Mouse (Mus musculus) layer of hippocampus, adult 8-10 months (tissue): ENCODE measurements around the gene Smyd4. TPM values are rescaled to one million over a fixed set of nuclear protein-coding genes. Genes with fewer than 3 reads are reported as not detected.
"Not testable (repeated sequence)": the region's sequence is repeated elsewhere in the genome, so short reads cannot be mapped to it uniquely, and the experiment has no call there.

Source experiments
- DNase-seq, 2 experiments: peaks; one replicate each; pipeline ENCODE4 v3.0.0; 2022; ENCODE audit warnings: low spot score in 2 of 2
- total RNA-seq, 4 experiments: library from RNA; stranded (reverse); gene quantifications; 2 replicates each; pipeline ENCODE4 v1.2.4; 2022

The Smyd4 gene
- total RNA-seq, 4 experiments from 2014 or later: 15.0 to 23.6 (median 19.6) TPM

DNA sequence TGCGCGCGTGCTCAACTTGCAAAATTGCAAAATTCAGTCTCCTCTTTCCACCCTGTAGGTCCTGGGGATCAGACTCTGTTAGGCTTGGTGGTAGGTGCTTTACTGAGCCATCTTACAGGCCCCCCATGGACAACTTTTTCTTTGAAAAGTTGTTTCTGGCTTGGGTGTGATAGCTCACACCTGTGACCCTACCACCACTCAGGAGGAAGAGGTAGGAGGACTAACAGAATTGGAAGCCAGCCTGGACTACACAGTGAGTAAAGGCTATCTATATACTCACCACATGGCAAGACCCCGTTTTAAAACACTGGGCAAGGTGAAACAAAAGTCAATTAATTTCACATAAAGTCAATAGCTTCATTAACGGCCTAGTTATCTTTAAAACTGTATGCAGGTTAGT, 3.5 kb upstream of the Smyd4 start:
- no peak for DNase-seq

DNA sequence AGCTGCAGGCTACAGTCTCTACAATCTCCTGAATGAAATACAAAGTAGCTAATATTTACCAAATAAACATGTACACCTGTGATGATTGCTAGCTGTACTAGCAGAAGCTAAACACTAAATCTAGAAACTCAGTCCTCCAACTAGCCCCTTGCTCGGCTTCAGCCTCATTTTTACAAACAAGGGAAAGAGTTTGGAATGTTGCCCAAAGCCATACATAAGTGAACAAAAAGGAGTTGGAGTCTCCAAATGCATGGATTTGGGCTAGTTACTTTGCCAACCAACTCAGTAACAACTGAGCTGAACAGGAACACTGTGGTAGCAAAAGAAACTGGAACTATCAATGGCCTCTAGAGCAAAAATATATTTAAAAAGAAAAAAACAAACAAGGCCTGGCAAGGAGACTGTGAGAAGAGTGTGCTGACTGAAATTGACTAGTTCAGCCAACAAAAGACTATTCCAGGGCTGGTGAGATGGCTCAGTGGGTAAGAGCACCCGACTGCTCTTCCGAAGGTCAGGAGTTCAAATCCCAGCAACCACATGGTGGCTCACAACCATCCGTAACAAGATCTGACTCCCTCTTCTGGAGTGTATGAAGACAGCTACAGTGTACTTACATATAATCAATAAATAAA, 1.6 kb upstream of the Smyd4 start:
- DNase-seq: no peak

DNA sequence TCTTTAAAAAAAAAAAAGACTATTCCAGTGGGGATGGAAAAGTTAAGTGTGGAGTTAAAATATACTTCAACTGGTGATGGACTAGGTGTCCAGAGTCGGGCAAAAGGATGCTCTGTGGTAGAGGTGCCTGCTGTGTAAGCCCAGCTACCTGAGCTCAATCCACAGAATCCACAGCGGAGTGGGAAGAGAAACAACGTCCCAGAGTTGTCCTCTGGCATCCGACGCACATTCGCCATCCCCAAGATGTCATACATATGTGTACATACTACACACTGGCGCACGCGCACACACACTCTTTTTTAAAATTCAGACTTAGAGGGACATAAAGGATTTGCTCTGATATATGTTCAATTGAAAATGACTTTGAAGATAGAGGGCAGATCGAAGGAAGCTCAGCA, 1.0 kb upstream of the Smyd4 start:
- no peak for DNase-seq

DNA sequence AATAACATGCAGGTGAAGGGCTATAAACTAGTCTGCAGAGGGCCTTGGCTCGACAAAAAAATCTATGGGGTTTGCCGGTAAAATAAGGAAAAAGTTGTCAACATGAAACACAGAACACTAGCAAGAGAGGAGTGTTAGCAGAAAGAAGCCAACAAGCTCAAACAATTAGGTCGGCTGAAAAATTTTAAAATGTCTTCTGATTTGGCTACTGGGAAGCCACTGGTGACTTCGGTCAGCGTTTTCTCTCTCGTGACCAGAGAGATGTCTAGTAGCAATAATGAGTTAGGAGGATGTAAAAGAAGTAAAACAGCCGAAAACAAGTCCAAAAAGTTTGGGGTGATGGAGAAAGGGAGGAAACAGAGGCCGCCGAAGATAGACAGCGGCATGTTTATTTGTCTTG, 637 bp upstream of the Smyd4 start:
- no peak for DNase-seq

DNA sequence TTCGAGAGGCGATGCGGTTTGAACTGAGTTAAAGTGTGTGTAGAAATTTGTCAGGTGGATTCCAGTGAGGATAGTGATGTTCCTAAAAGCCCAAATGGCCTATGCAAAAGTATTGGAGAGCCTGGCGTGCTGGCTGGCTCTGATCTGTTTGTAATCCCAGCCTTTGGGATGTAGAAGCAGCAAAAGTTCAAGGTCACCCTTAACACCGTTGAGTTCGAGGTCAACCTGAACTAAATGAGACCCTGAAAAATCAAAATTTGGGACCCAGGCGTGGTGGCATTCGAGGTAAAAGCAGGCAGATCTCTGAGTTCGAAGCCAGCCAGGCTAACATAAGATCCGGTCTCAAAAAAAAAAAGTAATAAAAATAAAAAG, 643 bp downstream of the Smyd4 start:
- no peak for DNase-seq

- DNase-seq: no peak
Measured at GRCm38 (mm10) chr11:75351225-75351624, 3.0 kb downstream of the Smyd4 start.

GRCm38 (mm10) chr11:75355475-75355874, 7.2 kb downstream of the Smyd4 start:
- no peak for DNase-seq

DNA sequence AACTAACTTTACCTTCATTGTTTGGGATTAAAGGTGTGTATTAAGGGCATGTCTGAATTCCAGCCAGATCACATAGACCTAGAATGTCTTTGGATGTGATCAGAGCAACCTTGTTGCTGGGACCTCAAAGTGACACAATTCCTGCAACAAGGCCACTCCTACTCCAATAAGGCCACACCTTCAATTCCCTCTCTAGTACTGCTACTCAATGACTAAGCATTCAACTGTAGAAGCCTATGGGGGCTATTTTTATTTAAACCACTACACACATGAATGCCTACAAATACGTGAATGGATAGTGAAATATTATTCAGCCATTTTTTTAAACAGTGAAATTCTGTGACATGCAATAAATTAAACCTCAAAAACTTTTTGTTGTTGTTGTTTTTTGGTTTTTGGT, 28.9 kb downstream of the Smyd4 start:
- DNase-seq: no peak

DNA sequence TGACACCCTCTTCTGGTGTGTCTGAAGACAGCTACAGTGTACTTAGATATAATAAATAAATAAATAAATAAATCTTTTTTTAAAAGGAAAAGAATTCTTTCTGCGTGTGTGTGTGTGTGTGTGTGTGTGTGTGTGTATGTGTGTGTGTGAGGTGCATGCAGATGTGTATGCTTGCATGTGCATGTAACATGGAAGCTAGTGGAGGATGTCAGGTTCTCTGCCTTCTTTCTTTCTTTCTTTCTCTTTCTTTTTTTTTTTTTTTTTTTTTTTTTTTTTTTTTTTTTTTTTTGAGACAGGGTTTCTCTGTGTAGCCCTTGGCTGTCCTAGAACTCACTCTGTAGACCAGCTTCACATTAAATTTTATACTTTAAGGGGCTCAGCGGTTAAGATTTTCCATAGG, 30.6 kb downstream of the Smyd4 start:
- not testable (repeated sequence) for DNase-seq

GRCm38 (mm10) chr11:75383529-75383928, 35.3 kb downstream of the Smyd4 start:
- not testable (repeated sequence) for DNase-seq

- no peak for DNase-seq
Measured at GRCm38 (mm10) chr11:75395611-75396010, 47.4 kb downstream of the Smyd4 start.

DNA sequence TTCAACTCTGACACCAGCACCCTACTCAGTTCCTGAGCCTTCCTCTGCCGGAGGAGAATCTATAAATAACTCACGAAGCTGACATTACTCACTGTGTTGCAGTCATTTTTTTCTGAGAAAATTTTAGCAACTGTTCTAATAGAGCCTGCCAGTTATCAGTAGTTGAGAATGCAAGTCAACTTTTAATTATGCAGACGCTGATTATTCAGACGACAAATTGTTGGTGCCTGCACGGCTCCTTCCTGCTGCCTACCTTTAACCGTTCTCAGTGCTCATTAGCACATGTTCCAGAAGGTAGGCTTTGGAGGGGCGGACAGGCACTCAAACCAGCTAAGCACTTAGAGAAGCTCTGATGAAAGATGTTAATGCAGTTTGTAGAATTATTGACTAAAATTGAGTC, 49.2 kb downstream of the Smyd4 start:
- peak in 1 of 2 experiments; percentile 23 for DNase-seq

GRCm38 (mm10) chr11:75399411-75399841, 51.2 kb downstream of the Smyd4 start:
- DNase-seq: peak; percentile 67 to 78

DNA sequence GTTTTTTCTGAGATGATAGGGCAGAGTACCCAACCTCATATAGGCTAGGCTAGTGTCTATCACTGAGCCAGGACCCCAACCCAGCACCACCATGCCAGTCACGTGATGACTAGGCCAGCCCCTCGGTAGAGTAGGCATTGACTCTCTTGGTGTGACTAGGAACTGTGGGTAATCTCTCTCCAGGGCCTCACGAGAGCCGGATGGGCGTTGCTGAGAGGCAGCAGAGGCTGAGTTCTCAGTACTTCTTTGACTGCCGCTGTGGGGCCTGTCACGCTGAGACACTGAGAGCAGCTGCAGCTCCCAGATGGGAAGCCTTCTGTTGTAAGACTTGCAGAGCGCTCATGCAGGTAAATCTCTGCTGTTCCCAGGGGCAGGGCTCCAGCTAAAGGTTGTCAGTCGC, 51.9 kb downstream of the Smyd4 start:
- peak; percentile 43 to 55 for DNase-seq

GRCm38 (mm10) chr11:75402271-75402690, 54.0 kb downstream of the Smyd4 start:
- DNase-seq: peak; percentile 56 to 66

DNA sequence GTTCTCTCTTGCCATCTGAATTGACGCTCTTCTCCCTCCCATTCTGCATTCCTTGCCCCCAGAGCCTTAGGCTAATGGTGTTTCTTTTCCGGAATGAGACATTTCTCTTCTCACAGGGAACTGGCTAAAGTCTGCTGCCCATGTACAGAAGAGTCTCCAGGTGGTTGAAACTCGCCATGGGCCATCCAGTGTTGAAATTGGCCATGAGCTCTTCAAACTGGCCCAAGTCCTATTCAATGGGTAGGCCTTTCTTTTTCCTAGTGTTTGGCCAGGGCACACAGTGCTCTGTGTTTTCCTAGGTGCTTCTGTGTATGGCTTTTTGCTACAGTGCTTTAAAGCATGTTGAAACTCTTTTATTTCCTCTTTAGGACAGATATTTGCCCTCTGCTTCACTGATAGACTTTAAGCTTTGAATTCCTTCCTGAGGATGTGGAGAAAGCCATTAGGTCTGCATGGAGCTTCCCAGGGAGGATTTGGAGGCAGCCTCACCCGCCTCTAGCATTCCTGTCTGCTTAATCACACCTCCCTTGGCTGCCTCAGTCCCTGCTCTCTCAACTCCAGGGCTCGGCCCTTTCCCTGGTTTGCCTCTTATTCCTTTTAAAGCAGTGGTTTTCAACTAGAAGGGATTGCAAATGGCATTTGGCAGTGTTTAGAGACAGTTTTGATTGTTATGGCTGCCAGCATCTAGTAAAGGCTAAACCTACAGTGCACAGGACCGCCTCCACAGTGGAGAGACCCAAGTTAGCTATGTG, 55.2 kb downstream of the Smyd4 start:
- DNase-seq: no peak

DNA sequence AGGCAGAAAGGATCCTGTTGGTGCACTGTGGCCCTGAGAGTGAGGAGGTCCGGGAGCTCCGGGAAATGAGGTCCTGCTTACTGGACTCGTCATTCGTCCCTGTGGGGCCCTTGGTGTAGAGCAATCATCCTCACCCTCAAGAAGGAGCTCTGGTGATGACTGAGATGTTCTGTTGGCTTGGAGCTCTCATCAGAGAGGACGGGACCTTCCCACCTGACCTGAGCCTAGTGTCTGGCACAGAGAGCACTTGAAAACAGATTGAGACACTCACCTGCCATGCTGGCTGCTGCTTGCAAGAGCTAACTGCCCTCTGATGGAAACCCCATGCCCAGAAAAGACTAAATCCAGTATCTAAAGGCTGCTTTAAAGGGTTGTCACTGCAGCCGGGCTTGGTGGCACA, 56.6 kb downstream of the Smyd4 start:
- DNase-seq: no peak

GRCm38 (mm10) chr11:75406104-75406503, 57.9 kb downstream of the Smyd4 start:
- DNase-seq: no peak

DNA sequence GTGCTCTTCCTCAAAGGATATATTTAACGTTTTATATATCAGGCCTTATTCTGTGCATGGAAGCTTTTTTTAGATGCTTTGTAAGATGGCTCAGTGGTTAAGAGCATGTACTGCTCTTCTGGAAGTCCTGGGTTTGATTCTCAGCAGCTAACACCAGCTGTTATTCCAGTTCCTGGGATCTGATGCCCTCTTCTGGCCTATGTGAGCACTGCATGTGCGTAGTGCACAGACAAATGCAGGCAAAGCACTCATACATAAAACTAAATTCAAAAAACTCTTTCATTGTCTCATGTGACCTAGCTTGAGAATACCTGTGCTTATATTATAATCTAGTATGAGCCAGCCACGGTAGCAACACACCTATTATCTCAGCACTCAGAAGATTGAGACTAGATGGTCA, 58.6 kb downstream of the Smyd4 start:
- DNase-seq: no peak

DNA sequence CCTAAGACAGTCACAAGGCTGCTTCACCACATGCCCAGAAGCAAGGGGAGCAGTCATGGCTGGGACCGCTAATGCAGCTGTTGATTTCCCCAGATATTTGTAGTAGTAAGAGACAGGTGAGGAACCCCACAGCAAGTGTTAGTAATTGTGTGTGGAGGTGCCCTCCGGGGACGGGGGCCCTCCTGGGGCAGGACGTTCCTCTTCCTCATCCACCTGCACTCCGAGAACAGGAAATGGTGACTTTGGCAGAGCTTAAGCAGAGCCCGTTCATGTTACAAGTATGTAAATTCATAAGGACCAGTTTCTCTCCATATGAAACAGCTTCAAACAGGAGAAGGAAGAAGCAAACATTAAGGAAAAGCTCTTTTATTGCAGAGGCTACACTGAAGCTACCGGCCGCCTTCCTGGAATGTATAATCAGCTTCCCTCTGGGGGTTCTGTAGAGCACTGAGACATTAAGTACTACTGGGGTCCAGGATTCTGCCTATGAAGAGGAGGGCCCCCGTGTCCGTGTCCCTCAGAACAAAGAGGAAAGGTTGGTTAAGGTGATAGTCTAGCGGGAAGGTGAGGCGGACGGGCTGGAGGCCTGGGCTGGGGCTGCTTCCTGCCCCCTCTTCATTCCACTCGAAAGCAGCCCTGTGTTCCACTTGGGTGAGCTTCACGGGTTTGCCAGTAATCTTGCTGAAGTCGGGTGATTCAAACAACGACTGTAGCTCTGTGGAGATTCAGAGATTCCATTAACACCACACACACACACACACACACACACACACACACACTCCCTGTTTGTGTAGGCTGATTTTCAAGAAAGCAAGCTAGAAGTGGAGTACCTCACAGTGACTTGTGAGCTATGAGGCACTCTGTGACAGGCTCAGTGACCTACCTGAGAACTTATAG, 61.7 kb downstream of the Smyd4 start:
- DNase-seq: no peak

- DNase-seq: no peak
Measured at GRCm38 (mm10) chr11:75410591-75410990, 62.4 kb downstream of the Smyd4 start.

GRCm38 (mm10) chr11:75415096-75415495, 66.9 kb downstream of the Smyd4 start:
- DNase-seq: no peak
